Mouse (Mus musculus) forebrain, postnatal 0 days (tissue): ENCODE data around the gene Dock1. TPM values are rescaled to one million over a fixed set of nuclear protein-coding genes. Genes with fewer than 3 reads are reported as not detected.

Experiments used
- ATAC-seq: fragments of 200-750 bp; cut with Nextera tagmentation; 2 replicates; pipeline ENCODE4 v1.8.0; 2017; ENCODE audit warnings: mild to moderate bottlenecking, moderate library complexity
- DNase-seq: peaks from one replicate; pipeline ENCODE4 v3.0.0-alpha.2; 2015
- H3K27ac ChIP-seq: fragments of 300-500 bp; sonication (generic); 2 replicates; pipeline ENCODE4 v1.5.1; 2014; ENCODE audit warnings: low read depth, mild to moderate bottlenecking, antibody characterized with exemption, low read length, moderate library complexity, mixed read lengths
- H3K27me3 ChIP-seq: fragments of 300-500 bp; sonication (generic); 2 replicates; pipeline ENCODE4 v1.6.1; 2014; ENCODE audit warnings: mild to moderate bottlenecking, low read length, mixed read lengths; ENCODE audit not compliant: insufficient read depth
- H3K36me3 ChIP-seq: fragments of 300-500 bp; sonication (generic); 2 replicates; pipeline ENCODE4 v1.6.1; 2014; ENCODE audit warnings: mild to moderate bottlenecking, moderate library complexity; ENCODE audit not compliant: insufficient read depth
- H3K4me1 ChIP-seq: fragments of 300-500 bp; sonication (generic); 2 replicates; pipeline ENCODE4 v1.6.1; 2014; ENCODE audit warnings: antibody characterized with exemption; ENCODE audit not compliant: insufficient read depth
- H3K4me2 ChIP-seq: fragments of 300-500 bp; sonication (generic); 2 replicates; pipeline ENCODE4 v1.6.1; 2014; ENCODE audit warnings: low read depth, mild to moderate bottlenecking, moderate library complexity
- H3K4me3 ChIP-seq: fragments of 300-500 bp; sonication (generic); 2 replicates; pipeline ENCODE4 v1.5.1; 2014; ENCODE audit warnings: low read depth, low read length, mixed read lengths
- H3K9ac ChIP-seq: fragments of 300-500 bp; sonication (generic); 2 replicates; pipeline ENCODE4 v1.6.1; 2014; ENCODE audit warnings: mild to moderate bottlenecking
- H3K9me3 ChIP-seq: fragments of 300-500 bp; sonication (generic); 2 replicates; pipeline ENCODE4 v1.6.1; 2016; ENCODE audit warnings: low read length
- CTCF ChIP-seq: sonication (generic); IDR thresholded peaks from 2 replicates; pipeline ENCODE4 v1.5.1; 2016; ENCODE audit warnings: antibody characterized with exemption, control low read depth, low read depth
- WGBS: fragments of 180-500 bp; shearing (Covaris S2); extraction: QIAGEN DNeasy Blood & Tissue Kit; methylation state at CpG from one replicate; pipeline ENCODE4 v1.1.7; 2014; 5-methylcytosine and 5-hydroxymethylcytosine counted together
- polyA plus RNA-seq: library from polyadenylated mRNA; unstranded; fragments of >200 nt; fragmentation: Nextera tagmentation; extraction: Ambion mirVana; gene quantifications from 2 replicates; pipeline ENCODE4 v1.2.1, GENCODE M21; 2015
- total RNA-seq: library from RNA; depleted of rRNA; stranded (reverse); fragments of >200 nt; gene quantifications from 2 replicates; pipeline ENCODE4 v1.2.3, GENCODE M21; 2014

Gene Dock1
- total and polyA plus RNA-seq, 2 experiments from 2014 or later = 5.5 to 12.6 TPM

DNA sequence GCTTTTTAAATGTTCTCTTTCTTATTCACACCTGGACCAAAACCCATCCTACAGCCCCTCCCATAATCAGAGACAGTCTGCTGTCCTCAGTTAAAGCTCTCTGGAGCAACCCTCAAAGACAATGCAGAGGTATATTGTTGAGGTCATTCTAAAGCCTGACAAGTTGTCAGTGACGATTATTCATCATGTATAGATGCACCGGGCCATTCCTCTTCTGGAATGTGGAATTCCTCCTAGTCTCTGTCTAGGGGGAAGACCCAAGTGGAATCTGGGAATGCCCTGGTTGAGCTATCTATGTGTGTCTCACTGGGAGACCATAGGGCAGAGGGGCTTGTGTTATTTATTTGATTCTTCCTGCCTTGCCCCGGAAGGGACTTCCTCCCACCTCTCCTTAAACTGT lies 202.1 kb downstream of the Dock1 start:
- Histone ChIP-seq H3K9me3 (no peaks in the 10 kb centered on the region), H3K27ac (no peak overlapping the region), H3K9ac (no peak overlapping the region), H3K4me2 (no peak overlapping the region), H3K4me1 (no peaks in the 10 kb centered on the region), H3K27me3 (no peaks in the 10 kb centered on the region), H3K36me3 (no peaks in the 10 kb centered on the region), H3K4me3 (no peak overlapping the region)
- ATAC-seq = no peak
- DNase-seq = no peak
- WGBS = 94% methylated on average over 3 of the region's 3 CpGs
- no peak for TF ChIP-seq CTCF

DNA sequence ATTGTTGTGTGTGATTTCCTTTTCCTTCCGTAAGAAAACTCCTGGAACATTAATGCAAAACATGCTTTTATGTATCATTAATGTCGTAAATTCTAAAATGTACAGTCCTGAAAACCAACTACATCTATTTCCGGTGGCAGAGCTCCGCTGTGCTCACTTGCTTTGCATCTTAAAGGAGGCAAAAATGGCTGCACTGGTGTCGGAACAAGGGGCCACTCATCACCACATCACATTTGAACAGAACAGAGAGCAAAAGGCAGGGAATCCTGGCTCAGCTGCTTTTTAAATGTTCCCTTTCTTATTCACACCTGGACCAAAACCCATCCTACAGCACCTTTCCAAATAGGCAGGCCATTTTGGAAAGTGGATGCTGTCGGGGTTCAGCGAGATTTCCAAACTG lies 202.5 kb downstream of the Dock1 start:
- ATAC-seq = no peak

DNA sequence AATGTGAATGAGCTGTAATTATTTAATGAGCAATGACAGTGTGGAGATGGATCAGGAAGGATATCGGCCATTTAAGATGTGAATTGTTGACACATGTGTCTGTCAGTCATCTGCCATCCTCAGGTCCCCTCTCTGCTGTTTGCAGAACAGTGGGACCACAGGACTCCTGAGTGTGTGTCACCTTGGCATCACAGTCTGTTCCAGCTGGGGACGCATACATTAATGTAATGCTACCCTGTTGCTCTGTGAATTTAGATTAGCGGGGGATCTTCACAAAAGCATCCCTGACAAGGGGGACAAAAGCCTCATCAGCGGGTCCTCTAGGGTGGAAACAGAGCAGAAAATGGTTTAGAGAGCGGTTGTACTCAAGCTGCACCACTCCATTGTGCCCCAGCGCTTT lies 208.5 kb downstream of the Dock1 start:
- no peak overlapping the region for H3K4me2 ChIP-seq
- H3K36me3 ChIP-seq = no peaks in the 10 kb centered on the region
- ATAC-seq (peak; percentile 34; the same call in 1 of the 2 replicates), DNase-seq (peak; percentile 17)
- no peaks in the 10 kb centered on the region for H3K9me3 ChIP-seq
- H3K27ac ChIP-seq = no peak overlapping the region
- TF ChIP-seq CTCF = no peak
- 0 out of 2 replicates have a peak, but pooled peaks cover 3% of the 10 kb centered on the region for H3K4me1 ChIP-seq
- no peak overlapping the region for H3K4me3 ChIP-seq
- no peak overlapping the region for H3K9ac ChIP-seq
- H3K27me3 ChIP-seq = no peaks in the 10 kb centered on the region
- 17% methylated on average over 6 of the region's 6 CpGs for WGBS

More for the DNA sequence above, 202.5 kb downstream of the Dock1 start:
- Histone ChIP-seq H3K9ac (no peak overlapping the region), H3K27me3 (no peaks in the 10 kb centered on the region), H3K4me3 (no peak overlapping the region), H3K4me1 (no peaks in the 10 kb centered on the region), H3K36me3 (no peaks in the 10 kb centered on the region), H3K4me2 (no peak overlapping the region), H3K27ac (no peak overlapping the region), H3K9me3 (no peaks in the 10 kb centered on the region)
- 91% methylated on average over 7 of the region's 7 CpGs for WGBS
- TF ChIP-seq CTCF = no peak
- no peak for DNase-seq

DNA sequence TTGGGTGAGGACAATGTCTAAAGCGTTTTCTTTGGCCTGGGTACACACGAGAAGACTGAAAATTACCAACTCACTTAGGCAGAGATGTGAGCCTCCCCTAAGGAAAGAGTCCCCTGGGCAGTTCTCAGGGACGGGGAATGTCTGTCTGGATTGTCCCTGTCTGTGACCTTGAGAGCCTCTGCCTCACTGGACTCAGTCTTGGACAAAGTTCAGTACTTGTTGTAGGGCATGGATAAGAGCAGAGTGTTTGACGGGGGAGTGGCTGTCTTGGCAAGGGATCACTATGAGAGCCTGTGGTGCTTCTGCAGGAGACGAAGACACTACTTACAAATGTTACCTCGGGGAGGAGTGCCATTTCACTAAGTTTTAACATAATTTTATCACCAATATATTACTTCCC lies 210.0 kb downstream of the Dock1 start:
- Histone ChIP-seq H3K9ac (no peak overlapping the region), H3K4me1 (0 out of 2 replicates have a peak, but pooled peaks cover 3% of the 10 kb centered on the region), H3K36me3 (no peaks in the 10 kb centered on the region), H3K27me3 (no peaks in the 10 kb centered on the region), H3K27ac (no peak overlapping the region), H3K4me2 (no peak overlapping the region), H3K9me3 (no peaks in the 10 kb centered on the region), H3K4me3 (no peak overlapping the region)
- no peak for TF ChIP-seq CTCF
- 45% methylated on average over 6 of the region's 6 CpGs for WGBS
- ATAC-seq (no peak), DNase-seq (no peak)

DNA sequence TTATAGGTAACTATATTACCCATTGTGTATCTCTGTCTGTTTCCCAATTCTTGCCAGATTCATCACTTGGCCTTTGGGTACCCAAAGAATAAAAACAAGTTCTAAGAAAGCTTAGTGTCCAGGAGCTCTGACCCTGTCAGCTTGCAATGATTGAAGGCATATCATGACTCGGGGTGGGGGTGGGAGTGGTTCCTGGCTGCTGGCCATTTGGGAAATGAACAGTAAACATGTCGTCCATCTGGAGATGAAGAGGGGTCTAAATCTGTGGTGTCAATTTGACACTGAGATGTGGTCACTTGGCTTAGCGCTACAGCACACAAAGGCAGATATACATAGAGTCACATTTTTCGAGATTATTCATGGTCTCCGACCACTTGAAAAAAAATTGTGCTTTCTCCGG lies 213.1 kb downstream of the Dock1 start:
- no peaks in the 10 kb centered on the region for H3K9me3 ChIP-seq
- H3K4me3 ChIP-seq = no peak overlapping the region
- no peaks in the 10 kb centered on the region for H3K36me3 ChIP-seq
- H3K9ac ChIP-seq = no peak overlapping the region
- 0 out of 2 replicates have a peak, but pooled peaks cover 3% of the 10 kb centered on the region for H3K4me1 ChIP-seq
- H3K27me3 ChIP-seq = no peaks in the 10 kb centered on the region
- DNase-seq = no peak
- H3K4me2 ChIP-seq = no peak overlapping the region
- 70% methylated on average over 6 of the region's 6 CpGs for WGBS
- no peak overlapping the region for H3K27ac ChIP-seq
- no peak for TF ChIP-seq CTCF
- no peak for ATAC-seq

DNA sequence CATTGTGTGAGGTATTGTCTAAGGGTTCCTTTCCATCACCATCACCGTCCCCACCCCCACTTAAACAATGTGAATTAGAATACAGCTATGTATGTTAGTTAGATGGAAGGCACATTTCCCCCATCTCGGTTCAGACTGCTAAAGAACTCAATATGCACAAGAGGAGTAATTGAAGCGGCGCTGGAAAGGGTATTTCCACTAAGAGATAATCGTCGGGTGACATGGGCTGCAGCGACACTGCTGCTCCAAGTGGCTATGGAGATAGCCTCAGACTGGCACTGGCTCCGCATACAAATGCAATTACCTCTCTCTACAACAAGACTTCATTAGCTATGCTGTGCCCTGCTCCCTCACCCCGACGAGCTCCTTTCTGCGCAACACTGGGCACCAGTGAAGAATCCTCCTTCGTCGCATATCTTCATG lies 222.0 kb downstream of the Dock1 start:
- Histone ChIP-seq H3K4me2 (no peak overlapping the region), H3K36me3 (no peaks in the 10 kb centered on the region), H3K4me1 (no peaks in the 10 kb centered on the region), H3K27me3 (no peaks in the 10 kb centered on the region), H3K9ac (no peak overlapping the region), H3K9me3 (no peaks in the 10 kb centered on the region), H3K27ac (no peak overlapping the region), H3K4me3 (no peak overlapping the region)
- WGBS = 62% methylated on average over 13 of the region's 13 CpGs
- ATAC-seq (peak; percentile 87; the same call in 1 of the 2 replicates), DNase-seq (peak; percentile 29)
- no peak for TF ChIP-seq CTCF

DNA sequence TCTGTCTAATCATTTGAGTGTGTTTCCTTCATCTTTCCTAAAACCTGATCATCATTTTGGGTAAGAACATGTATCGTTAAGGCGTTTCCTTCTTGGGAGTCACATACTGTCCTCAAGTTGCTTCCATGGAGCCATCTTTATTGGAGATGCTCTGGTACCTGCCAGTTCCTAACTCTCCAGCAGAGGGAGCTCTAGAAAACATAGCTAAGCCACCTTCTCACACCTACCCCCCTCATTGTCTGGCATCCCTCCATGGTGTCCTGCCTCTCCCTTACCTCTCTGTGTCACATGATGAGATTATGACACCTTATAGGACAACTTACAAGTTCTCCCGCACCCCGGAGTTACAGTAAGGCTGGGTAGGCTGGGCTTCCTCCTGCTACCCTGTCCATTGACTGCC lies 222.5 kb downstream of the Dock1 start:
- H3K9ac ChIP-seq = no peak overlapping the region
- H3K36me3 ChIP-seq = no peaks in the 10 kb centered on the region; the same call in 1 of the 2 replicates
- DNase-seq (no peak), ATAC-seq (no peak)
- H3K9me3 ChIP-seq = no peaks in the 10 kb centered on the region
- H3K4me3 ChIP-seq = no peak overlapping the region
- no peak overlapping the region for H3K4me2 ChIP-seq
- no peak overlapping the region for H3K27ac ChIP-seq
- 97% methylated on average over 4 of the region's 4 CpGs for WGBS
- TF ChIP-seq CTCF = peak; percentile 46; the same call in 1 of the 2 replicates
- H3K4me1 ChIP-seq = no peaks in the 10 kb centered on the region
- no peaks in the 10 kb centered on the region for H3K27me3 ChIP-seq

DNA sequence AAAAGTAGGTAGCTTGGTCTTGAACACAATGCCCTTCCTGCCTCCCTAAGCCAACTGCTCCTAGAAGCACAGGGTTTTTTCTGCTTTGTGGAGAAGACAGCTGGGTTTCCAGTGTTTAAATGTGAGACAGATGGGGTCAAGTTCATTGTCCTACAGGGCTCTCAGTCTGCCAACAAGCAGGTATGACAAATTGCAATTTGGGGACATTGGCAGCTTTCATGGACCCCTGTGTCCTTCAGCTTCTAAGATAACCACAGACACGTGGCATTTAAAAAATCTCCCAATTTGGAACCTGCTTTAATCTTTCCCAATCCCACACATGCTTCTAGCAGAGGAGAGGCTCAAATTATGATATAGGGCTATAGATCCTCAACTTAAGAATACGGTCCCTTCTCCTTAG lies 224.2 kb downstream of the Dock1 start:
- 69% methylated on average over 2 of the region's 2 CpGs for WGBS
- Histone ChIP-seq H3K4me2 (no peak overlapping the region), H3K9me3 (no peaks in the 10 kb centered on the region), H3K9ac (no peak overlapping the region), H3K27ac (no peak overlapping the region), H3K36me3 (no peaks in the 10 kb centered on the region; the same call in 1 of the 2 replicates), H3K4me1 (no peaks in the 10 kb centered on the region), H3K4me3 (no peak overlapping the region), H3K27me3 (no peaks in the 10 kb centered on the region)
- ATAC-seq (no peak), DNase-seq (no peak)
- no peak for TF ChIP-seq CTCF
